Mouse (Mus musculus) urinary bladder, postnatal 0 days (tissue): Measurements from ENCODE around the gene Gm4141. TPM values are rescaled to one million over a fixed set of nuclear protein-coding genes. Genes with fewer than 3 reads are reported as not detected.

Experiments
- polyA plus RNA-seq: library from polyadenylated mRNA; unstranded; fragments of >200 nt; fragmentation: Nextera tagmentation; extraction: Ambion mirVana; gene quantifications from 2 replicates; pipeline ENCODE4 v1.2.1, GENCODE M21; 2015

Gene Gm4141
- not detected in 2 replicates for polyA plus RNA-seq

GRCm38 (mm10) chr7:20576141-20576540 lies at the start of gene Gm4141:
Gene Gm4141, minus strand, starts transcription at chr7:20576241.

DNA sequence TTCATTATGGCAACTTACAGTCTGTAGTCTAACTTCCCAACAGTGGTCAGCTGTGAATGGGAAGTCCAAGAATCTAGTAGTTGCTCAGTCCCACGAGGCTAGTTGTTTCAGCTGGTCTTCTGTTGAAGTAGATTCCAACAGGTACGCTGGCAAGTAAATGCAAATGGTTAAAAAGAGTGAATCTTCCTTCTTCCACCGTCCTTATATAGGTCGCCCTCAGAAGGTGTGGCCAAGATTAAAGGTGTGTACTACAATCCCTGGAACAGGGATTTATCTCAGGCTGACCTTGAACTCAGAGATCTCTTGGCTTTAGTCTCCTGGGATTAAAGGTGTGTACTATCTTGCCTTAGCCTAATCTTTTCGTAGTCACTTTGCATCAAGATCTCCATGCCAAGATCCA lies 22.9 kb upstream of the Gm4141 start, which contains the start of gene Gm4513:
TSS of gene Gm4513 (minus strand) at position 101 of the 400 bp plus-strand sequence.

GRCm38 (mm10) chr7:20545657-20546056 lies 30.4 kb downstream of the Gm4141 start, which contains the start of gene Gm5726:
Gene Gm5726, minus strand, starts transcription at chr7:20545757.

DNA sequence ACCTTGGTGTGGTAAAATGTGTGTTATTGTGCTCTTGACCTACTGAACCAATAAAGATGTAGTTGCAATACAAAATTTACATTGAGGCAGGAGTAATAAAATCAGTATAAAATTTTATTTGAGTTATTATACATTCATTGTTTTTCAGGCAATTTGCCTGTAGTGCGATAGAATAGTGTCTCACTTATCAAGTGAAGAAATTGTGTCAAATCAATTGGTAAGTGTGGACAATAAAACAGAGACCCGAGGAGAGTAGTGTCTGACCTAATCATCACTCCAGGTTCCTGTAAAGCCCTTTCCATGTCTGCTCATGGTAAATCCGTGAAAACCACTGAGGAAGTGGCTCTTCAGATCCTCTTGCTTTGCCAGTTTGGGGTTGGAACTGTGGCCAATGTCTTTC lies 42.5 kb downstream of the Gm4141 start, which contains the start of gene Vmn1r104:
TSS of gene Vmn1r104 (plus strand) at position 301 of the 400 bp plus-strand sequence.

Other genes with a start within 250 kb of the Gm4141 start
- not detected in 2 replicates for gene Gm4133, start 242.2 kb downstream of the Gm4141 start, polyA plus RNA-seq
- gene Gm5728, start 200.8 kb downstream of the Gm4141 start, polyA plus RNA-seq, result not detected in 2 replicates
- gene Vmn1r100, start 158.3 kb downstream of the Gm4141 start, polyA plus RNA-seq, result not detected in 2 replicates
- not detected in 2 replicates for gene Vmn1r101, start 133.6 kb downstream of the Gm4141 start, polyA plus RNA-seq
- not detected in 2 replicates for gene Gm10670, start 101.3 kb downstream of the Gm4141 start, polyA plus RNA-seq
- not detected in 2 replicates for gene Vmn1r103, start 65.7 kb downstream of the Gm4141 start, polyA plus RNA-seq
- not detected in 2 replicates for gene Vmn1r104, start 42.4 kb downstream of the Gm4141 start, polyA plus RNA-seq
- not detected in 2 replicates for gene Gm5726, start 30.5 kb downstream of the Gm4141 start, polyA plus RNA-seq
- gene Gm4513, start 22.8 kb upstream of the Gm4141 start, polyA plus RNA-seq, result not detected in 2 replicates
- gene Vmn1r107, start 92.7 kb upstream of the Gm4141 start, polyA plus RNA-seq, result not detected in 2 replicates
- gene Vmn1r111, start 127.0 kb upstream of the Gm4141 start, polyA plus RNA-seq, result not detected in 2 replicates
- gene Gm10668, start 154.4 kb upstream of the Gm4141 start, polyA plus RNA-seq, result not detected in 2 replicates
- gene Vmn1r112, start 194.9 kb upstream of the Gm4141 start, polyA plus RNA-seq, result not detected in 2 replicates
- gene Vmn1r113, start 211.0 kb upstream of the Gm4141 start, polyA plus RNA-seq, result not detected in 2 replicates
- not detected in 2 replicates for gene Vmn1r114, start 235.9 kb upstream of the Gm4141 start, polyA plus RNA-seq